ENCODE assay signal across 13 mouse cellular contexts in genomic region chr14:75446314-75446713, GRCm38 (mm10). TPM values are rescaled to one million over a fixed set of nuclear protein-coding genes. Genes with fewer than 3 reads are reported as not detected.
DNase-seq lines count a peak whose midpoint lies in the region; ATAC-seq lines count a peak whose summit lies in the region.
"Not testable (repeated sequence)": the region's sequence is repeated elsewhere in the genome, so short reads cannot be mapped to it uniquely, and the experiment has no call there.
"Had no signal": no experiment of that assay in that cellular context is flagged by ENCODE, and none has a peak within 500 bp of the region (broad histone marks: within the 10 kb centered on the region; RNA-seq: fewer than 3 reads in every experiment).

No protein-coding gene starts in this region.

- not testable (repeated sequence) for H3K27ac ChIP-seq in embryonic facial prominence, embryonic 14.5 days (replicated peaks; ENCODE audit: low read depth, low read length); forebrain, embryonic 15.5 days (replicated peaks); heart, embryonic 16.5 days (ENCODE audit: low read length); liver, embryonic 15.5 days (replicated peaks); neural tube, embryonic 13.5 days (replicated peaks)

- not testable (repeated sequence) for H3K9ac ChIP-seq in embryonic facial prominence, embryonic 14.5 days (ENCODE audit: low read depth, low read length); forebrain, embryonic 15.5 days (replicated peaks); heart, embryonic 16.5 days (ENCODE audit: low read length); liver, embryonic 15.5 days
- 0 out of 2 replicates have a peak overlapping the region, but pooled peaks have one; percentile 49 for H3K9ac ChIP-seq in neural tube, embryonic 13.5 days

- not testable (repeated sequence) for DNase-seq in embryonic facial prominence, embryonic 14.5 days (ENCODE audit: low spot score)
- DNase-seq in kidney, adult 9 months, result peak; percentile 6
- DNase-seq in thymus, postnatal 0 days (ENCODE audit: low spot score), result peak; percentile 7

- H3K4me3 ChIP-seq in embryonic facial prominence, embryonic 14.5 days (ENCODE audit: low read depth, low read length); forebrain, embryonic 15.5 days; heart, embryonic 16.5 days (ENCODE audit: low read length); liver, embryonic 15.5 days (replicated peaks); neural tube, embryonic 13.5 days: not testable (repeated sequence)

- not testable (repeated sequence) for H3K36me3 ChIP-seq in embryonic facial prominence, embryonic 14.5 days (ENCODE audit: control insufficient read depth, insufficient read depth, low read length); forebrain, embryonic 15.5 days; heart, embryonic 16.5 days (ENCODE audit: control insufficient read depth, insufficient read depth); liver, embryonic 15.5 days (replicated peaks); neural tube, embryonic 13.5 days

- not testable (repeated sequence) for H3K4me1 ChIP-seq in embryonic facial prominence, embryonic 14.5 days (ENCODE audit: control insufficient read depth, insufficient read depth, low read length); heart, embryonic 16.5 days (ENCODE audit: control insufficient read depth, insufficient read depth, low read length); liver, embryonic 15.5 days (replicated peaks)
- peaks cover 17% of the 10 kb centered on the region for H3K4me1 ChIP-seq in forebrain, embryonic 15.5 days
- peaks cover 18% of the 10 kb centered on the region for H3K4me1 ChIP-seq in neural tube, embryonic 13.5 days (replicated peaks)

- H3K4me2 ChIP-seq in embryonic facial prominence, embryonic 14.5 days (ENCODE audit: low read depth, low read length), result peak overlapping the region; percentile 71; the same call in 1 of the 2 replicates
- not testable (repeated sequence) for H3K4me2 ChIP-seq in forebrain, embryonic 15.5 days (replicated peaks); neural tube, embryonic 13.5 days
- peak overlapping the region; percentile 68; the same call in 1 of the 2 replicates for H3K4me2 ChIP-seq in heart, embryonic 16.5 days (ENCODE audit: low read depth, low read length)
- H3K4me2 ChIP-seq in liver, embryonic 15.5 days, result 0 out of 2 replicates have a peak overlapping the region, but pooled peaks have one; percentile 56

- H3K27me3 ChIP-seq in embryonic facial prominence, embryonic 14.5 days (replicated peaks; ENCODE audit: control insufficient read depth, insufficient read depth, low read length); forebrain, embryonic 15.5 days; heart, embryonic 16.5 days (ENCODE audit: control insufficient read depth, insufficient read depth, low read length); liver, embryonic 15.5 days; neural tube, embryonic 13.5 days: not testable (repeated sequence)

- not testable (repeated sequence) for H3K9me3 ChIP-seq in embryonic facial prominence, embryonic 14.5 days (ENCODE audit: control insufficient read depth, low read length); forebrain, embryonic 15.5 days; heart, embryonic 16.5 days (replicated peaks; ENCODE audit: control insufficient read depth, low read length); liver, embryonic 15.5 days (replicated peaks); neural tube, embryonic 13.5 days

- ATAC-seq in embryonic facial prominence, embryonic 14.5 days (ENCODE audit: low read depth); heart, embryonic 16.5 days (replicated peaks; ENCODE audit: extremely low read depth, insufficient read depth, low FRiP score); liver, embryonic 15.5 days (ENCODE audit: insufficient read depth); neural tube, embryonic 13.5 days (ENCODE audit: low read depth): not testable (repeated sequence)
- ATAC-seq in forebrain, embryonic 15.5 days (replicated peaks), result peak; percentile 33; the same call in 1 of the 2 replicates

RNA-seq across cellular contexts. Expression of gene Siah3, which starts 9.5 kb away (rescaled TPM):
- polyA plus RNA-seq in embryonic facial prominence, embryonic 14.5 days (2014; fragmentation: Nextera tagmentation; extraction: Ambion mirVana), result 0.35 and 0.43 TPM in 2 replicates
- 3.8 and 5.2 TPM in 2 replicates for polyA plus RNA-seq in forebrain, embryonic 15.5 days (2015; fragmentation: Nextera tagmentation; extraction: Ambion mirVana)
- polyA plus RNA-seq in heart, embryonic 16.5 days (2015; fragmentation: Nextera tagmentation; extraction: Ambion mirVana), result not detected in 2 replicates
- 0.09 and 0.10 TPM in 2 replicates for polyA plus RNA-seq in liver, embryonic 15.5 days (2015; fragmentation: Nextera tagmentation; extraction: Ambion mirVana)
- polyA plus RNA-seq in neural tube, embryonic 13.5 days (2015; fragmentation: Nextera tagmentation; extraction: Ambion mirVana), result 6.0 and 6.9 TPM in 2 replicates
- not detected in 2 replicates for polyA plus RNA-seq in thymus, postnatal 0 days (2015; fragmentation: Nextera tagmentation; extraction: Ambion mirVana)
- polyA plus RNA-seq: C2C12; heart, embryonic 12.5 days; intestine, postnatal 0 days; liver, adult 2 months; macrophage; Patski had no signal
